Mouse (Mus musculus) embryonic facial prominence, embryonic 13.5 days (tissue): ENCODE measurements around the gene Vangl1. TPM values are rescaled to one million over a fixed set of nuclear protein-coding genes. Genes with fewer than 3 reads are reported as not detected.
"Not testable (repeated sequence)": the region's sequence is repeated elsewhere in the genome, so short reads cannot be mapped to it uniquely, and the experiment has no call there.

Experiments used
- ATAC-seq: fragments of 200-750 bp; cut with Nextera tagmentation; 2 replicates; pipeline ENCODE4 v1.8.0; 2017; ENCODE audit warnings: low read depth; ENCODE audit not compliant: insufficient number of reproducible peaks, insufficient read depth, low FRiP score, low TSS enrichment
- H3K27ac ChIP-seq: fragments of 300-500 bp; sonication (generic); 2 replicates; pipeline ENCODE4 v1.5.1; 2015; ENCODE audit warnings: moderate library complexity, mild to moderate bottlenecking, inconsistent platforms
- H3K27me3 ChIP-seq: fragments of 300-500 bp; sonication (generic); 2 replicates; pipeline ENCODE4 v1.6.1; 2015; ENCODE audit warnings: mild to moderate bottlenecking, inconsistent platforms
- H3K36me3 ChIP-seq: fragments of 300-500 bp; sonication (generic); 2 replicates; pipeline ENCODE4 v1.6.1; 2015; ENCODE audit warnings: mild to moderate bottlenecking, inconsistent platforms
- H3K4me1 ChIP-seq: fragments of 300-500 bp; sonication (generic); 2 replicates; pipeline ENCODE4 v1.6.1; 2015; ENCODE audit warnings: inconsistent platforms
- H3K4me2 ChIP-seq: fragments of 300-500 bp; sonication (generic); 2 replicates; pipeline ENCODE4 v1.6.1; 2015; ENCODE audit warnings: moderate library complexity, mild to moderate bottlenecking, inconsistent platforms
- H3K4me3 ChIP-seq: fragments of 300-500 bp; sonication (generic); 2 replicates; pipeline ENCODE4 v1.5.1; 2015; ENCODE audit warnings: mild to moderate bottlenecking, inconsistent platforms
- H3K9ac ChIP-seq: fragments of 300-500 bp; sonication (generic); 2 replicates; pipeline ENCODE4 v1.6.1; 2015; ENCODE audit warnings: mild to moderate bottlenecking, inconsistent platforms
- H3K9me3 ChIP-seq: fragments of 300-500 bp; sonication (generic); 2 replicates; pipeline ENCODE4 v1.6.1; 2016; ENCODE audit warnings: inconsistent platforms
- WGBS: fragments of 180-500 bp; shearing (Covaris S2); methylation state at CpG from one replicate; pipeline ENCODE4 v1.1.7; 2015; ENCODE audit warnings: mixed read lengths; 5-methylcytosine and 5-hydroxymethylcytosine counted together
- polyA plus RNA-seq: library from polyadenylated mRNA; unstranded; fragments of >200 nt; fragmentation: Nextera tagmentation; extraction: Ambion mirVana; gene quantifications from 2 replicates; pipeline ENCODE4 v1.2.1, GENCODE M21; 2015

Gene Vangl1
- polyA plus RNA-seq, 1 experiment from 2014 or later, result 13.9 TPM

DNA sequence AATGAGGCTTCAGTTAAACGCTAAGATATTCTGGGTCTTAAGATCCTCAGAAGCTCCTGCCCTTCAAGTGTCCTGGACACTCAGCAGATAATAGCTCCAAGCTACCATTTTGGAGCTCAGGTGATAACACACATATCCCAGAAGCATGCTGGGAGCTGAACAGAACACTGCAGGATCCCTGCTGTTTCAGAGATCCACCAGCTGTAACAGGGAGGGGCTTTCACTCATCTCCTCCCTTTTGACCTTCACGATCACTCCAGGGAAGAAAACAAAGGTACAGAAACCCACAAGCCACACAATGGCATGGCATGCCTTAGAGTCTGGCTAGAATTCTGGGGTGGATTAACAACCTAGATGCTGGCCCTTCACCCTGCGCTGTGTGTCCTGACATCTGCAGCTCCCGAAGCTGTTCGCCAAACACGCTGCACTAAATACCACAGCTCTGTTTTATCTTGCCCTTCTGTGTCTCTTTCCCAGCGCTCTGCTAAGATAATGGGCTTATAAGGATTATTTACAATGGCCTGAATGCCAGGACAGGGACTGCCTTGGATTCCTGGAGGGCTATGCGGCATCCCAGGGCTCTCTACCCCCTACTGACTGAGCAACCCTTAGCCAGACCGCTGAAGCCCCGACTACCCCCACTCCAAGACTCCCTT lies 36.8 kb downstream of the Vangl1 start:
- H3K27ac ChIP-seq, result 0 out of 2 replicates have a peak overlapping the region, but pooled peaks have one; percentile 16
- no peak for ATAC-seq
- H3K4me3 ChIP-seq, result no peak overlapping the region
- H3K36me3 ChIP-seq, result peaks cover 20% of the 10 kb centered on the region
- peak overlapping the region; percentile 9; the same call in 1 of the 2 replicates for H3K4me2 ChIP-seq
- no peak overlapping the region for H3K9ac ChIP-seq
- WGBS, result 14% methylated on average over 10 of the region's 10 CpGs
- no peaks in the 10 kb centered on the region for H3K9me3 ChIP-seq
- H3K4me1 ChIP-seq, result peaks cover 42% of the 10 kb centered on the region
- no peaks in the 10 kb centered on the region; the same call in 1 of the 2 replicates for H3K27me3 ChIP-seq

DNA sequence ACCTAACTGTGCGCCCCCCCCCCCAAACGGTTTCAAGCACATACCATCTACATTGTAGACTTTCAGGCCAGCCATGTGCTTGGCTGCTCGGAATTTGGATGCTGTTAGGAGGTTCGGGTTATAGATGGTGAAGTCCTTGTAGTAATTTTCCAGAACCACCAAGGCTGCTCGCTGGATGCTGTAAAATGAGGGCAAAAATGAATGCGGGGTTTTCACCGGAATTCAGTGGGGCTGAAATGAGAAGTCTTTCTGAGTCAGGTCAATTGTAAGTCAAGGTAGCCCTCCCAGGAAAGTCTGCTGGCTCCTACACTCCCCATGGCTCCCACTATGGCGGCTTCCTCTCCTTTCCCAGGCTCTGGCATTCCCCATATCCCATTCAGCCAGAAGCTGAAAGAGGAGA lies 37.7 kb downstream of the Vangl1 start:
- Histone ChIP-seq H3K9ac (no peak overlapping the region), H3K4me2 (no peak overlapping the region), H3K27ac (no peak overlapping the region; the same call in 1 of the 2 replicates), H3K4me1 (peaks cover 42% of the 10 kb centered on the region), H3K4me3 (no peak overlapping the region), H3K27me3 (no peaks in the 10 kb centered on the region; the same call in 1 of the 2 replicates), H3K36me3 (peaks cover 25% of the 10 kb centered on the region), H3K9me3 (no peaks in the 10 kb centered on the region)
- WGBS, result 69% methylated on average over 8 of the region's 8 CpGs
- no peak for ATAC-seq

DNA sequence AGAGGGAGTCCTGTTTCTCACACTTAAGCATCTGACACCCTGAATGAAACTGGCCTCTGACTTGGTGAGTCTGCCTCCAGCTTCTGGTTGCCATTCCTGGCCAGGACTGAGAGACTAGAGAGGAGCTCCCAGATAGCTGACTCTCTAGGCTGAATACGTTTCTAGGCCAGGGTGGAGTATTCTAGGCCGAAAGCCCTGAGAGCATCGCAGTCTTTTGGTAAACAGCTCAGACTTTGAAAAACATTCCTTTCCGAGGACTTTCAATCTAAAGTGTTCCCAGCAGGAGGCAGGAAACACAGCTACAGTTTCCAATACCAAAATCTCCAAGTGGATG lies 38.2 kb downstream of the Vangl1 start:
- Histone ChIP-seq H3K9me3 (no peaks in the 10 kb centered on the region), H3K27ac (no peak overlapping the region), H3K4me1 (peaks cover 42% of the 10 kb centered on the region), H3K9ac (no peak overlapping the region), H3K36me3 (peaks cover 31% of the 10 kb centered on the region), H3K27me3 (no peaks in the 10 kb centered on the region; the same call in 1 of the 2 replicates), H3K4me3 (no peak overlapping the region), H3K4me2 (no peak overlapping the region)
- ATAC-seq, result no peak
- WGBS, result 76% methylated on average over 4 of the region's 4 CpGs

DNA sequence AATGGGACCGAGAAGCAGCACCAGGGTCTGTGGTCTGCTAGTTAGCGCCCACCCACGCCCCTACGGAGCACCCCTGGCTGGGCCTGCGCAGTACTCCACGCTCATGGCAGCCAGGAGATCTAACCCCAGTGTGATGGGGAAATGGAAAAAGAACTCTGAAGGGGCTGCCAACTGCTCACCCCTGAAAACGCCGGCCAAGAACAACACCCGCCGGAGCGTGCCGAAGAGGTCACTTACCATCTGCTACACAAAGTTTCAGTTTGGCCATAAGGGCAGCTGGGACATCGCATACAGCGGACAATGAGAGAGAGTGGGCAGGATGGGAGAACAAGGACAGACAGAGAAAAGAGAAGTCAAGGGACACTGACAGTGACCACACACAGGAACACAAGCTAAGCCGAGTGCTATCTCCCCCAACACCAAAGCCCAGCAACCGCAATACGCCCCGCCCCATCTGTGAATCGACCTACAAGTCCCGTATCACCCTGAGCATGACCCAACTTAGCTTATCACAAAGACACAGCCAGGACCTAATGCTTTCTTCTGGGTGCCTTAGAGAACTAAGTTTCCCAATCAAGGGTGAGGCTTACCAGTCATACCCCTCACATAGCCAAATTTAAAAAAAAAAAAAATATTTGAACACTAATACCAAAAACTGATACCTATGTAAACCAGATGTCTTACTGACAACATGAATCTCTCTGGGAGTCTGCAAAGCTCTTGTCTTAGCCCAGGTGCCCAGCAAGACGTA lies 38.8 kb downstream of the Vangl1 start:
- WGBS, result 85% methylated on average over 21 of the region's 21 CpGs
- Histone ChIP-seq H3K27ac (no peak overlapping the region), H3K4me3 (no peak overlapping the region), H3K36me3 (peaks cover 36% of the 10 kb centered on the region), H3K9ac (no peak overlapping the region), H3K9me3 (no peaks in the 10 kb centered on the region), H3K4me1 (peaks cover 42% of the 10 kb centered on the region), H3K27me3 (no peaks in the 10 kb centered on the region; the same call in 1 of the 2 replicates), H3K4me2 (no peak overlapping the region)
- ATAC-seq, result no peak

DNA sequence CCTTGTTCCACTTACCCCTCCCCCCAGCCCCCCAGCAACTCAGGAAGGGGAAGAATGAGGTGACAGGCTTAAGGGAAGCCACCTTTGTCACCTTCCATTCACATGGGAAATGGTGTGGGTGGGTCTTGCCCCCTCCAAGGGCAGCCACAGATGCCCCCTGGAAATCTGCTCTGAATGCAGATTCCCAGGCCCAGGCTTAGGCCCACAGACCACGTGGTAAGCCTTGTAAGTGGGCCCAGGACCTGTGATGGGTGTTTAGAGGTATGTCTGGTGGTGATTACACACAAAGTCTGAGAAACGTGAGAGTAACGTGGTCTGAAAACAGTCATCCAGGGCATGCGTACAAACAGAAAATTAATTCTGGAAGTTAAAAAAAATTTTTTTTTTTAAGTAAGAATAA lies 39.6 kb downstream of the Vangl1 start:
- H3K36me3 ChIP-seq, result peaks cover 37% of the 10 kb centered on the region
- H3K4me1 ChIP-seq, result peaks cover 37% of the 10 kb centered on the region
- ATAC-seq, result no peak
- no peak overlapping the region for H3K27ac ChIP-seq
- no peak overlapping the region for H3K9ac ChIP-seq
- WGBS, result 45% methylated on average over 4 of the region's 4 CpGs
- no peak overlapping the region for H3K4me3 ChIP-seq
- no peaks in the 10 kb centered on the region for H3K9me3 ChIP-seq
- no peaks in the 10 kb centered on the region; the same call in 1 of the 2 replicates for H3K27me3 ChIP-seq
- no peak overlapping the region for H3K4me2 ChIP-seq

DNA sequence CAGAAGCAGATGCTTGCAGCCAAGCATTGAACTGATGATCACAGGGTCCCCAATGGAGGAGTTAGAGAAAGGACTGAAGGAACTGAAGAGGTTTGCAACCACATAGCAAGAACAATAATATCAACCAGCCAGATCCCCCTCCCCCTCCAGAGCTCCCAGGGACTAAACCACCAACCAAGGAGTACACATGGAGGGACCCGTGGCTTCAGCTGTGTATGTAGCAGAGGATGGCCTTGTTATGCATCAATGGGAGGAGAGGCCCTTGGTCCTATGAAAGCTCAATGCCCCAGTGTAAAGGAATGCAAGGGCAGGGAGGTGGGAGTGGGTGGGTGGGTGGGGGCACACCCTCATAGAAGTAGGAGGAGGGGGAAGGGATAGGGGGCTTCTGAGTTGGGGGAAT lies 40.6 kb downstream of the Vangl1 start:
- not testable (repeated sequence) for ATAC-seq, H3K9ac ChIP-seq, H3K4me2 ChIP-seq, H3K9me3 ChIP-seq, H3K4me3 ChIP-seq, H3K27ac ChIP-seq, H3K27me3 ChIP-seq
- WGBS, result 72% methylated on average over 1 of the region's 1 CpGs
- Histone ChIP-seq H3K36me3 (peaks cover 37% of the 10 kb centered on the region), H3K4me1 (peaks cover 37% of the 10 kb centered on the region)

DNA sequence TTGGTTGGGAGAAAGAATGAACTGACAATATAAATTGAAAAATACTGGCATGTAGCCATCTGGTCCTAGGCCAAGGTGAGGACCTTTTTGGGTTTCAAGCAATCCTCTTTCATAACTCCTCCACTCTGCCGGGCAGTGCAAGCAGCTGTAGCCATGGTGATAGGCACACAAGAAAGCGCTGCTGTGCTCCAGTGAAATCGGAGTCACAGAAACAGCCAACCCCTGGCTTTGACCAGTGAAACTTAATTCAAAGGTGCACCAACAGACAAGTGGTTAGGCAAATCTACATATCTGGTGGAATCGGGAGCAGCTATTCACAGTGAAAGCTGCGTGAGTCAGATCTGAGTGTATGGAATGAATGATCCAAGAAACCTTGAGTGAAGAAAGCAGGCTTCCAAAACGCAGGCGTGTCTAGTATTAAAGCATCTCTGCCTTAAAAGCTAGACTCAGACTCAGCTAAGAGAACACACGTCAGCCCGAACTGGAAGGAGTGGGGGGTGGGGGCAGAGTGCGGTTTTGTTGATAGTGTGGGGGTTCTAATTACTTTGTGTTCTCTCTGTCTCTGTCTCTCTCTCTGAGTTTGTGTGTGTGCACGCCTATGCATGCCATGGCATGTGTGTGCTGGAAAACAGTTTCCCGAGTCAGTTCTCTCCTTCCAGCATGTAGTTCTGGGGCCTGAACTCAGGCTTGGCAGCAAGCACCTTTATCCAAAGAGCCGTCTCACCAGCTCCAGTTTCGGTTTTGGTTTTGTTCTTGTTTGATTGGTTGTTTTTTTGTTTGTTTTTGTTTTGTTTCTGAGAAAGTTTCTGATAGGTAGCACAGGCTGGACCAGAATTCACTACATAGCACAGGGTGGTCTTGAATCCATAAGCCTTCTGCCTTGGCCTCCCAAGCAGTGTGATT lies 44.8 kb downstream of the Vangl1 start:
- ATAC-seq, result peak; percentile 20; the same call in 1 of the 2 replicates
- 58% methylated on average over 14 of the region's 14 CpGs for WGBS
- no peak overlapping the region for H3K9ac ChIP-seq
- no peaks in the 10 kb centered on the region for H3K27me3 ChIP-seq
- 0 out of 2 replicates have a peak overlapping the region, but pooled peaks have one; percentile 2 for H3K27ac ChIP-seq
- H3K4me1 ChIP-seq, result peaks cover 23% of the 10 kb centered on the region
- no peak overlapping the region for H3K4me2 ChIP-seq
- peaks cover 50% of the 10 kb centered on the region for H3K36me3 ChIP-seq
- H3K9me3 ChIP-seq, result no peaks in the 10 kb centered on the region
- H3K4me3 ChIP-seq, result no peak overlapping the region

DNA sequence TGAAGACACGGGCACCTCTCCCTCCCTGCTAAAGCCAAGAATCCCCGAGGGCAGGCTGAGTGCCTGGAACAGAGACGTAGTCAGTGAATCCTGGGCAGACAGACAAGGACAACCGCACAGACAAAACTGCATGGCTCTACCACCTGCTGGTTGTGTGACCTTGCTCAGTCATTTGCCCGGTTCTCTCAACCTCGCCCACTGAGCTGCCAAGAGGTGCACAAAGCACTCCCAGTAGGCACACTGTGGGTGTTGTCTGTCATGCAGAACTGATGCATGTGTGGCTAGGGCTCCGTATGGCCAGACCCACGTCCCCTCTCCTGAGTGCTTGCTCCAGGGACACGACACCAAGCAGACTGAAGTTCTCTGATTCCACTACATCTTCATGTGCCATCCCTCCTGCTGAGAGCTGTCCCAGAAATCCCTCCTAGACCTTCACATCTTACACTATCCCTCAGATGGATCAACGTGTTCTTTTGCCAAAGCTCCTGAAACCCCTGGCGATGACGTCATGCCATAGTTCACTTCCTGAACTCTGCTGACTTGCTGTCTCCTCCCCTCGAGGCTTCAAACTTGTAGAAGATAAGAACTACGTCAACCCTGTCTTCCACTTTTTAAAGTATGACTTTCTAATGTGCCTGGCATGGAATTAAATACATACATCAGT lies 45.6 kb downstream of the Vangl1 start:
- H3K9ac ChIP-seq, result no peak overlapping the region
- no peak overlapping the region for H3K4me2 ChIP-seq
- no peaks in the 10 kb centered on the region for H3K9me3 ChIP-seq
- H3K4me3 ChIP-seq, result no peak overlapping the region
- peaks cover 24% of the 10 kb centered on the region for H3K4me1 ChIP-seq
- WGBS, result 76% methylated on average over 14 of the region's 14 CpGs
- no peaks in the 10 kb centered on the region for H3K27me3 ChIP-seq
- H3K27ac ChIP-seq, result no peak overlapping the region
- H3K36me3 ChIP-seq, result peaks cover 44% of the 10 kb centered on the region
- ATAC-seq, result no peak

DNA sequence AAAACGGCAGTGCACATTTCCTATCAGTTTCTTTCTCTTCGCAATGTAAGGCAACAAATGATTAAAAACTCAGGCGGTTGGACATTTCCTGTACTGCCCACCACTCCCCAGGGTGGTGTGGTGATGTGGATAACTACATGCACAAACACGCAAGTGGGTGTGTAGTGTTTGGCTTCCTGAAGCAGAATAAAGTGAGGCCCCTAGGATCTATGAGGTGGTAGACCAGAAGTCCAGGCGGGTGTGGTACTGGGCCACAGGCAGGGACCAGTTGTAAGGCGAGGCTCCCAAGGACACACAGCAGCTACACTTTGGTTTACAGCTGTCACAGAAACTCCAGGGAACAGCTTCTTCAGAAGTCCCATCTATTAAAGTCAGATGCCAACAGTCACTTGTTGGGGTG lies 46.8 kb downstream of the Vangl1 start:
- H3K27me3 ChIP-seq, result no peaks in the 10 kb centered on the region
- WGBS, result 89% methylated on average over 6 of the region's 6 CpGs
- H3K9me3 ChIP-seq, result no peaks in the 10 kb centered on the region
- H3K4me3 ChIP-seq, result no peak overlapping the region
- peaks cover 32% of the 10 kb centered on the region for H3K4me1 ChIP-seq
- peaks cover 34% of the 10 kb centered on the region for H3K36me3 ChIP-seq
- no peak overlapping the region for H3K27ac ChIP-seq
- no peak for ATAC-seq
- H3K4me2 ChIP-seq, result no peak overlapping the region
- no peak overlapping the region for H3K9ac ChIP-seq

DNA sequence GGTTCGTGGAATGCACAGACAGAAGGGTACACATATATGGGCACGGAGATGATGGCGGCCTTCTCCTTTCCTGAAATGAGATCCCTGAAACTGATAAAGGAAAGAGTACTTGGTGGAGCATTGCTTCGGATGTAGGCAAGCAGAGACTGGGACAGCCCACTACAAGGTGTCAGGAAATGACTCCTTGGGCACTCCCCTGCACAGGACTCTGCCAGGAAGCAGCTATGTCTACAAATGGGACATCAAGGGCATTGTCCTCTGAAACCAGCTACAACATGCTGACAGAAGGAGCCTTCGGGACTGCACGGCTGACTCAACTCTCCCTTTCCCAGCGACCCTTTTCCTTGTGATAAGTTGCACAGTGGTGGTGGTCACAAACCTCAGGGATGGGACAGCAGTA lies 47.8 kb downstream of the Vangl1 start:
- no peaks in the 10 kb centered on the region for H3K27me3 ChIP-seq
- no peak overlapping the region for H3K27ac ChIP-seq
- WGBS, result 85% methylated on average over 7 of the region's 7 CpGs
- no peaks in the 10 kb centered on the region for H3K9me3 ChIP-seq
- no peak for ATAC-seq
- no peak overlapping the region for H3K4me2 ChIP-seq
- H3K9ac ChIP-seq, result no peak overlapping the region
- H3K36me3 ChIP-seq, result peaks cover 28% of the 10 kb centered on the region
- H3K4me1 ChIP-seq, result peaks cover 40% of the 10 kb centered on the region
- no peak overlapping the region for H3K4me3 ChIP-seq

DNA sequence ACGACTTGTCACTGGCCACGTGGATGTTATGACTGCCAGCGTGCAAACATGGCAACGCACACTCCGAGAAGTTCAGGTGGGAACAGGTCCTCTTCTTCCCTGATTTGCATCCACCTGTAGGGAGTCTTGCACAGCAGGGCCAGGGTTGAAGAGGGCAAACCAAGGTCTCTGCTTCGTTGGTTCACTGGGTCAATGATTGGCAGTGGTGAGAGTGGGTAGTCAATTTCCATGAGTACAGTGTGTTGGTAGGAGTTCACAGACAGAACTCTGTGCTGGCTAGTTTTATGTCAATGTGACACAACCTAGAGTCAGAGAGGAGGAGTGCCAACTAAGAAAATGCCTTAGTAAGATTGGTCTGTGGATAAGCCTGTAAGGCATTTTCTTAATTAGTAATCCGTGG lies 50.4 kb downstream of the Vangl1 start:
- H3K27ac ChIP-seq, result no peak overlapping the region
- peaks cover 17% of the 10 kb centered on the region for H3K36me3 ChIP-seq
- 88% methylated on average over 7 of the region's 7 CpGs for WGBS
- no peaks in the 10 kb centered on the region for H3K9me3 ChIP-seq
- no peak overlapping the region for H3K9ac ChIP-seq
- no peak overlapping the region for H3K4me2 ChIP-seq
- H3K4me1 ChIP-seq, result peaks cover 47% of the 10 kb centered on the region
- H3K27me3 ChIP-seq, result no peaks in the 10 kb centered on the region
- no peak overlapping the region for H3K4me3 ChIP-seq
- ATAC-seq, result no peak
